ENCODE assay signal across 14 mouse cellular contexts in genomic region chr15:84653151-84653550, GRCm38 (mm10). TPM values are rescaled to one million over a fixed set of nuclear protein-coding genes. Genes with fewer than 3 reads are reported as not detected.
DNase-seq lines count a peak whose midpoint lies in the region.
"Had no signal": no experiment of that assay in that cellular context is flagged by ENCODE, and none has a peak within 500 bp of the region (broad histone marks: within the 10 kb centered on the region; RNA-seq: fewer than 3 reads in every experiment).

No protein-coding gene starts in this region.

- WGBS in embryonic facial prominence, embryonic 10.5 days = 91% methylated on average over 7 of the region's 7 CpGs

- peaks cover 39% of the 10 kb centered on the region for H3K4me1 ChIP-seq in embryonic facial prominence, embryonic 10.5 days
- H3K4me1 ChIP-seq: liver, embryonic 12.5 days had no signal

- intact Hi-C loops in left cerebral cortex, postnatal 14 days (cut with DNase I) = no loop called here

- H3K4me3 ChIP-seq in embryonic facial prominence, embryonic 10.5 days = no peak overlapping the region; the same call in 1 of the 2 replicates
- H3K4me3 ChIP-seq: liver, embryonic 12.5 days had no signal

- H3K27me3 ChIP-seq in embryonic facial prominence, embryonic 10.5 days (replicated peaks; ENCODE audit: low read depth, poor library complexity, severe bottlenecking) = no peaks in the 10 kb centered on the region
- H3K27me3 ChIP-seq: midbrain, embryonic 12.5 days; Patski had no signal

- no peaks in the 10 kb centered on the region for H3K9me3 ChIP-seq in embryonic facial prominence, embryonic 10.5 days
- H3K9me3 ChIP-seq: liver, embryonic 12.5 days; midbrain, embryonic 12.5 days had no signal

- DNase-seq in kidney, adult 9 months = peak; percentile 48
- no peak for DNase-seq in kidney, adult 11 months
- DNase-seq in NIH3T3 (ENCODE audit: low read depth) = peak; percentile 43
- no peak for DNase-seq in embryonic facial prominence, embryonic 10.5 days (ENCODE audit: low spot score)
- peak; percentile 54 to 63 for DNase-seq in kidney, postnatal 36 days
- DNase-seq in left cerebral cortex, postnatal 14 days (ENCODE audit: low spot score in 2 of 2) = no peak
- no peak for DNase-seq in spleen, postnatal 36 days (ENCODE audit: low spot score in 2 of 2)
- DNase-seq: cerebellum, adult 9-10 months; gastrocnemius, postnatal 14 days; heart, postnatal 10 days; lung, postnatal 10 days had no signal

- peak overlapping the region; percentile 91 for H3K27ac ChIP-seq in embryonic facial prominence, embryonic 10.5 days (replicated peaks)
- H3K27ac ChIP-seq: liver, embryonic 12.5 days had no signal

- H3K36me3 ChIP-seq in embryonic facial prominence, embryonic 10.5 days (replicated peaks) = no peaks in the 10 kb centered on the region
- H3K36me3 ChIP-seq: liver, embryonic 12.5 days; midbrain, embryonic 12.5 days had no signal

RNA-seq across cellular contexts. Expression of gene Prr5, which starts 16.3 kb away (rescaled TPM):
- polyA plus RNA-seq in embryonic facial prominence, embryonic 10.5 days (2016; fragmentation: Nextera tagmentation; extraction: Ambion mirVana) = 16.2 and 17.7 TPM in 2 replicates
- 10 to 100 TPM; 11.9 to 13.7 TPM for total RNA-seq in left cerebral cortex, postnatal 14 days (2021)

Comparison
In these comparisons a context has a peak if more than half of its experiments do, and no peak if none do; other contexts are left out.
1. DNase-seq: peak in kidney, adult 9 months (single experiment), NIH3T3 (single experiment) and kidney, postnatal 36 days (2 of 2); none in kidney, adult 11 months (single experiment), embryonic facial prominence, embryonic 10.5 days (single experiment), left cerebral cortex, postnatal 14 days (0 of 2) and spleen, postnatal 36 days (0 of 2).